Mouse (Mus musculus): Measurements from ENCODE around the gene Ppil6. TPM values are rescaled to one million over a fixed set of nuclear protein-coding genes. Genes with fewer than 3 reads are reported as not detected.

The Ppil6 gene
- polyA plus RNA-seq, 1 experiment from 2014 or later = 2.3 TPM

- Histone ChIP-seq H3K9me3 (no peaks in the 10 kb centered on the region), H3K36me3 (peaks cover 17% of the 10 kb centered on the region), H3K4me1 (replicated peaks) (peaks cover 8% of the 10 kb centered on the region; the same call in 1 of the 2 replicates), H3K9ac (no peak overlapping the region), H3K27me3 (no peaks in the 10 kb centered on the region), H3K4me3 (no peak overlapping the region), H3K4me2 (no peak overlapping the region), H3K27ac (replicated peaks) (no peak overlapping the region)
- ATAC-seq (ENCODE audit: low read depth) = no peak
- 97% methylated on average over 6 of the region's 6 CpGs for WGBS
Measured at GRCm38 (mm10) chr10:41542057-41542456, 51.8 kb downstream of the Ppil6 start.

GRCm38 (mm10) chr10:41543439-41543838, 53.2 kb downstream of the Ppil6 start:
- H3K27ac ChIP-seq (replicated peaks) = no peak overlapping the region
- H3K4me3 ChIP-seq = no peak overlapping the region
- H3K4me2 ChIP-seq = no peak overlapping the region
- no peaks in the 10 kb centered on the region for H3K27me3 ChIP-seq
- 86% methylated on average over 4 of the region's 4 CpGs for WGBS
- ATAC-seq (ENCODE audit: low read depth) = no peak
- H3K36me3 ChIP-seq = peaks cover 8% of the 10 kb centered on the region
- H3K9ac ChIP-seq = no peak overlapping the region
- no peaks in the 10 kb centered on the region for H3K9me3 ChIP-seq
- peaks cover 8% of the 10 kb centered on the region; the same call in 1 of the 2 replicates for H3K4me1 ChIP-seq (replicated peaks)

GRCm38 (mm10) chr10:41543844-41544243, 53.6 kb downstream of the Ppil6 start:
- Histone ChIP-seq H3K27ac (replicated peaks) (no peak overlapping the region), H3K4me2 (no peak overlapping the region), H3K27me3 (no peaks in the 10 kb centered on the region), H3K9ac (no peak overlapping the region), H3K4me3 (no peak overlapping the region), H3K9me3 (no peaks in the 10 kb centered on the region), H3K4me1 (replicated peaks) (peaks cover 8% of the 10 kb centered on the region; the same call in 1 of the 2 replicates), H3K36me3 (peaks cover 7% of the 10 kb centered on the region)
- 78% methylated on average over 2 of the region's 2 CpGs for WGBS
- ATAC-seq (ENCODE audit: low read depth) = no peak

GRCm38 (mm10) chr10:41544481-41545190, 54.4 kb downstream of the Ppil6 start:
- ATAC-seq (ENCODE audit: low read depth) = no peak
- peaks cover 8% of the 10 kb centered on the region; the same call in 1 of the 2 replicates for H3K4me1 ChIP-seq (replicated peaks)
- H3K27me3 ChIP-seq = no peaks in the 10 kb centered on the region
- no peak overlapping the region for H3K4me2 ChIP-seq
- no peaks in the 10 kb centered on the region for H3K36me3 ChIP-seq
- no peak overlapping the region for H3K4me3 ChIP-seq
- H3K9me3 ChIP-seq = peaks cover 6% of the 10 kb centered on the region
- whole genome bisulfite sequencing = 5% methylated on average over 7 of the region's 7 CpGs
- H3K27ac ChIP-seq (replicated peaks) = no peak overlapping the region
- no peak overlapping the region for H3K9ac ChIP-seq

GRCm38 (mm10) chr10:41545224-41545755, 55.1 kb downstream of the Ppil6 start:
- H3K27ac ChIP-seq (replicated peaks) = no peak overlapping the region
- no peak overlapping the region for H3K4me3 ChIP-seq
- peaks cover 6% of the 10 kb centered on the region for H3K9me3 ChIP-seq
- H3K4me2 ChIP-seq = no peak overlapping the region
- H3K4me1 ChIP-seq (replicated peaks) = peaks cover 8% of the 10 kb centered on the region; the same call in 1 of the 2 replicates
- H3K36me3 ChIP-seq = no peaks in the 10 kb centered on the region
- 65% methylated on average over 7 of the region's 7 CpGs for WGBS
- H3K27me3 ChIP-seq = no peaks in the 10 kb centered on the region
- no peak overlapping the region for H3K9ac ChIP-seq
- ATAC-seq (ENCODE audit: low read depth) = no peak

GRCm38 (mm10) chr10:41546396-41547165, 56.3 kb downstream of the Ppil6 start:
- WGBS = 58% methylated on average over 13 of the region's 13 CpGs
- Histone ChIP-seq H3K4me2 (no peak overlapping the region), H3K4me1 (replicated peaks) (peaks cover 8% of the 10 kb centered on the region; the same call in 1 of the 2 replicates), H3K9ac (no peak overlapping the region), H3K4me3 (no peak overlapping the region), H3K27me3 (no peaks in the 10 kb centered on the region), H3K36me3 (no peaks in the 10 kb centered on the region), H3K27ac (replicated peaks) (no peak overlapping the region), H3K9me3 (peaks cover 6% of the 10 kb centered on the region)
- ATAC-seq (ENCODE audit: low read depth) = no peak

- Histone ChIP-seq H3K36me3 (no peaks in the 10 kb centered on the region), H3K9me3 (peaks cover 6% of the 10 kb centered on the region), H3K9ac (no peak overlapping the region), H3K27ac (replicated peaks) (no peak overlapping the region), H3K4me2 (no peak overlapping the region), H3K4me3 (no peak overlapping the region), H3K27me3 (no peaks in the 10 kb centered on the region), H3K4me1 (replicated peaks) (peaks cover 14% of the 10 kb centered on the region; the same call in 1 of the 2 replicates)
- 85% methylated on average over 7 of the region's 7 CpGs for WGBS
- no peak for ATAC-seq (ENCODE audit: low read depth)
Measured at GRCm38 (mm10) chr10:41550711-41551110, 60.5 kb downstream of the Ppil6 start.

- Histone ChIP-seq H3K36me3 (no peaks in the 10 kb centered on the region), H3K4me2 (no peak overlapping the region), H3K9me3 (peaks cover 6% of the 10 kb centered on the region), H3K27me3 (no peaks in the 10 kb centered on the region), H3K4me1 (replicated peaks) (peaks cover 14% of the 10 kb centered on the region; the same call in 1 of the 2 replicates), H3K27ac (replicated peaks) (no peak overlapping the region), H3K9ac (no peak overlapping the region; the same call in 1 of the 2 replicates), H3K4me3 (no peak overlapping the region)
- no peak for ATAC-seq (ENCODE audit: low read depth)
- WGBS = 40% methylated on average over 3 of the region's 3 CpGs
Measured at GRCm38 (mm10) chr10:41552319-41552718, 62.1 kb downstream of the Ppil6 start.

- WGBS = 59% methylated on average over 14 of the region's 14 CpGs
- ATAC-seq (ENCODE audit: low read depth) = peak; percentile 61; the same call in 1 of the 2 replicates
- H3K4me1 ChIP-seq (replicated peaks) = peaks cover 14% of the 10 kb centered on the region; the same call in 1 of the 2 replicates
- no peaks in the 10 kb centered on the region for H3K36me3 ChIP-seq
- H3K9ac ChIP-seq = peak overlapping the region; percentile 12; the same call in 1 of the 2 replicates
- no peak overlapping the region for H3K4me2 ChIP-seq
- no peak overlapping the region for H3K4me3 ChIP-seq
- no peaks in the 10 kb centered on the region for H3K27me3 ChIP-seq
- no peak overlapping the region for H3K27ac ChIP-seq (replicated peaks)
- H3K9me3 ChIP-seq = peaks cover 6% of the 10 kb centered on the region
Measured at GRCm38 (mm10) chr10:41552847-41553589, 62.8 kb downstream of the Ppil6 start.

GRCm38 (mm10) chr10:41553711-41554110, 63.5 kb downstream of the Ppil6 start:
- no peak overlapping the region for H3K4me3 ChIP-seq
- ATAC-seq (ENCODE audit: low read depth) = no peak
- no peak overlapping the region for H3K27ac ChIP-seq (replicated peaks)
- H3K4me2 ChIP-seq = no peak overlapping the region
- H3K9me3 ChIP-seq = peaks cover 6% of the 10 kb centered on the region
- H3K4me1 ChIP-seq (replicated peaks) = peaks cover 14% of the 10 kb centered on the region; the same call in 1 of the 2 replicates
- WGBS = 68% methylated on average over 4 of the region's 4 CpGs
- no peaks in the 10 kb centered on the region for H3K36me3 ChIP-seq
- H3K9ac ChIP-seq = no peak overlapping the region
- H3K27me3 ChIP-seq = no peaks in the 10 kb centered on the region

- Histone ChIP-seq H3K27ac (replicated peaks) (no peak overlapping the region), H3K4me2 (no peak overlapping the region), H3K9ac (no peak overlapping the region), H3K27me3 (no peaks in the 10 kb centered on the region), H3K36me3 (no peaks in the 10 kb centered on the region), H3K9me3 (0 out of 2 replicates have a peak, but pooled peaks cover 4% of the 10 kb centered on the region), H3K4me3 (no peak overlapping the region), H3K4me1 (replicated peaks) (peaks cover 14% of the 10 kb centered on the region; the same call in 1 of the 2 replicates)
- WGBS = 90% methylated on average over 3 of the region's 3 CpGs
- ATAC-seq (ENCODE audit: low read depth) = no peak
Measured at GRCm38 (mm10) chr10:41555081-41555480, 64.8 kb downstream of the Ppil6 start.

All from neural tube, embryonic 13.5 days (tissue).